Mouse (Mus musculus) hindbrain, postnatal 0 days (tissue): ENCODE measurements at regions not wholly inside any gene's neighbourhood (a gene's known extent, or its start where the extent isn't known, plus 50 kb on each side); places are given as distances from the start of the nearest gene placed in this dataset.

Source experiments
- ATAC-seq: fragments of 200-750 bp; cut with Nextera tagmentation; 2 replicates; pipeline ENCODE4 v1.8.0; 2017; ENCODE audit warnings: mild to moderate bottlenecking, moderate TSS enrichment, moderate library complexity
- DNase-seq: peaks from one replicate; pipeline ENCODE4 v3.0.0-alpha.2; 2015; ENCODE audit warnings: low spot score
- H3K27ac ChIP-seq: fragments of 300-500 bp; sonication (generic); 2 replicates; pipeline ENCODE4 v1.5.1; 2014; ENCODE audit warnings: mild to moderate bottlenecking
- H3K27me3 ChIP-seq: fragments of 300-500 bp; sonication (generic); 2 replicates; pipeline ENCODE4 v1.6.1; 2014; ENCODE audit warnings: low read length, mixed read lengths; ENCODE audit not compliant: insufficient read depth
- H3K36me3 ChIP-seq: fragments of 300-500 bp; sonication (generic); 2 replicates; pipeline ENCODE4 v1.6.1; 2014; ENCODE audit warnings: low read length, mixed read lengths; ENCODE audit not compliant: insufficient read depth
- H3K4me1 ChIP-seq: fragments of 300-500 bp; sonication (generic); 2 replicates; pipeline ENCODE4 v1.6.1; 2014; ENCODE audit warnings: antibody characterized with exemption, low read length, mixed read lengths; ENCODE audit not compliant: insufficient read depth
- H3K4me2 ChIP-seq: fragments of 300-500 bp; sonication (generic); 2 replicates; pipeline ENCODE4 v1.6.1; 2014; ENCODE audit warnings: low read depth, mild to moderate bottlenecking, low read length, moderate library complexity, mixed read lengths
- H3K4me3 ChIP-seq: fragments of 300-500 bp; sonication (generic); 2 replicates; pipeline ENCODE4 v1.5.1; 2014; ENCODE audit warnings: low read length
- H3K9ac ChIP-seq: fragments of 300-500 bp; sonication (generic); replicated peaks from 2 replicates; pipeline ENCODE4 v1.6.1; 2014; ENCODE audit warnings: mild to moderate bottlenecking, low read length, moderate library complexity, mixed read lengths
- H3K9me3 ChIP-seq: fragments of 300-500 bp; sonication (generic); 2 replicates; pipeline ENCODE4 v1.6.1; 2016; ENCODE audit warnings: low read length, mixed read lengths
- CTCF ChIP-seq: IDR thresholded peaks from 2 replicates; pipeline ENCODE4 v1.5.1; 2016; ENCODE audit warnings: antibody characterized with exemption, control low read depth, low read depth
- WGBS: fragments of 180-500 bp; shearing (Covaris S2); extraction: QIAGEN DNeasy Blood & Tissue Kit; methylation state at CpG from one replicate; pipeline ENCODE4 v1.1.7; 2014; 5-methylcytosine and 5-hydroxymethylcytosine counted together

DNA sequence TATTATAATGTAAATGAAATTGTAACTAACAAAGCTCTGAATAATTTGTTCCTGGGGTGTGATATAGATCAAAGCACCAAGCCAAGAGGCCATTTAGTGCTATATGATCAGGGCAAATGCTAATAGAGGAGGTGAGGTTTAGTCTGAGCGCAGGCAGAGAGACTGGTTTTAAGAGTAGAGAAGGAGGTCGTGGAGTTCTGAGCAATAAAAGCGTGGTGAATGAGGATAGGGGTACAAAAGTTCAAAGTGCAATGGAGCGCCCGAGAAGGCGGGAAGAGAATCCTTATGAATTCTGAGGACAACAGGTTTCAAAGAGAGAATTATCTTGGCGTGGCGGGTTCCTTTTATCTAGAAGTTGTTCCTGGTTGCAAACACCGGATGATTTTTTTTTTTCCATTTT, 261.5 kb upstream of the Nrip1 start:
- Histone ChIP-seq H3K36me3 (no peaks in the 10 kb centered on the region), H3K4me3 (no peak overlapping the region), H3K9ac (no peak overlapping the region), H3K27ac (no peak overlapping the region), H3K27me3 (no peaks in the 10 kb centered on the region), H3K9me3 (no peaks in the 10 kb centered on the region), H3K4me1 (no peaks in the 10 kb centered on the region), H3K4me2 (no peak overlapping the region)
- no peak for TF ChIP-seq CTCF
- DNase-seq = no peak
- ATAC-seq = no peak
- 75% methylated on average over 9 of the region's 9 CpGs for WGBS

DNA sequence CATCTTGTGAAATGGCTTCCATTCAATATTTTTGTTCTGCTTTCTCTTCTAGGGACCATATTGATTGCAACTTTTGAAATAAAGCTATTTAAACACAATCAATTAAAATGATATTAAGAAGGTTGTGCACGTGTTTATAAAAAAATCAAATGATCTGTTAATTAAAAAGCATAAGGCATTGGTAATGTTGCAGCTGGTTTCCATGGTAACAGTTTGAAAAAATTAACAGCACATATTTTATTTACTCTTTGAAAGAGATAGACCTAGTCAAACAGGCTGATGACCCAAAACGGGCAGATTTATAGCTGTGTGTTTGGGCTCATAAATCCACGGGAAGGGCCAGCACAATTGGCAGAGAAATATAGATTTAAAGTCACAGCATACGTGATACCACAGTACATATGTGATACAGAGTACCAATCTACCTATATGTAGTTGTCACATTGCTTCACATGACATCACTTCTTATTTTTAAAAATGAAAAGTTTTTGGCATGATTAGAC, 260.6 kb upstream of the Nrip1 start:
- DNase-seq (no peak), ATAC-seq (no peak)
- Histone ChIP-seq H3K4me3 (no peak overlapping the region), H3K9ac (no peak overlapping the region), H3K4me2 (no peak overlapping the region), H3K27ac (no peak overlapping the region), H3K36me3 (no peaks in the 10 kb centered on the region), H3K9me3 (no peaks in the 10 kb centered on the region), H3K4me1 (no peaks in the 10 kb centered on the region), H3K27me3 (no peaks in the 10 kb centered on the region)
- WGBS = 76% methylated on average over 4 of the region's 4 CpGs
- TF ChIP-seq CTCF = no peak

DNA sequence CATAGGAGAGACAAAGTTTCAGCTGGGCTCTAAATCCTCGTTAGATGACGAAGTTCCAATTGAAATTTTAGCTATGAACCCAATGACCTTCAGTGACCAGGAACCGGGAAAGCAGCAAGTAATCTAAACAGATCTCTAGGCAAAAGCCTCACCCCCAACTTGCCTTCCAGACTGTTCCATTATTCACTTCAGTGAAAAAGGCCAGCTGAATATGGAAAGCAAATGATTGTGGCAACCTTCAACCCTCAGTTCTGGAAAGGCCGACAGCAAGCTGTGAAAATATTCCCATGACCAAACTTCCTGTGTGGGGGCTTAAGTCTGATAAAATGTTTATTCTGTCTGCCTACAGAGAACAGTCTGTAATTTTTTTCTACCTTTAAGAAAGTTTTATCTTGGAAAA, 252.5 kb upstream of the Nrip1 start:
- H3K4me2 ChIP-seq = no peak overlapping the region
- no peaks in the 10 kb centered on the region for H3K9me3 ChIP-seq
- ATAC-seq (no peak), DNase-seq (no peak)
- no peak overlapping the region for H3K9ac ChIP-seq
- H3K36me3 ChIP-seq = no peaks in the 10 kb centered on the region
- H3K27me3 ChIP-seq = no peaks in the 10 kb centered on the region
- no peak overlapping the region for H3K27ac ChIP-seq
- no peak overlapping the region for H3K4me3 ChIP-seq
- TF ChIP-seq CTCF = no peak
- H3K4me1 ChIP-seq = no peaks in the 10 kb centered on the region
- WGBS = 71% methylated on average over 4 of the region's 4 CpGs

- TF ChIP-seq CTCF = no peak
- H3K9me3 ChIP-seq = no peaks in the 10 kb centered on the region
- no peak overlapping the region for H3K9ac ChIP-seq
- H3K4me3 ChIP-seq = no peak overlapping the region
- no peak overlapping the region for H3K27ac ChIP-seq
- H3K27me3 ChIP-seq = no peaks in the 10 kb centered on the region
- H3K4me1 ChIP-seq = no peaks in the 10 kb centered on the region
- H3K4me2 ChIP-seq = no peak overlapping the region
- 36% methylated on average over 8 of the region's 8 CpGs for WGBS
- no peaks in the 10 kb centered on the region for H3K36me3 ChIP-seq
- DNase-seq (peak; percentile 42), ATAC-seq (no peak)
Observed at GRCm38 (mm10) chr16:76621715-76622114, 248.1 kb upstream of the Nrip1 start.

DNA sequence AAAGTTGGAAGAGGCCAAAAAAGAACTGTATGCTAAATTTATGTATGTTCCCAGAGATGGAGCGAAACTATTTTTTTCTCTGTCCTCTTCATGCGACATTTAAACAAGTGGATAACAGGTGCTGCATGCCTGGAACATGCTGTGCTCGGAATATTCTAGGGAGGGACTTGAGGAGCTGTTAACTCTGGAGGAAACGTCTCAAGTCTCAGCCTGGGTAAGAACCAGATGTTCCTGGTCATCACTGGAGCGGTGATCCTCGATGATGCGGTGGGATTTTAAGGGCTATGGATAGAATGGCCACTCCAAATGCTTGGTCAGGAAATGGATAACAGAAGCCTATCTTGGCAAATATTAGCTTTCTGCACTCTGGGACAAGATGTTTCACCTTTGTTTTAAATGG, 244.7 kb upstream of the Nrip1 start:
- Histone ChIP-seq H3K9ac (no peak overlapping the region), H3K27ac (no peak overlapping the region), H3K4me1 (no peaks in the 10 kb centered on the region), H3K4me3 (no peak overlapping the region), H3K4me2 (no peak overlapping the region), H3K27me3 (no peaks in the 10 kb centered on the region), H3K36me3 (no peaks in the 10 kb centered on the region), H3K9me3 (no peaks in the 10 kb centered on the region)
- WGBS = 91% methylated on average over 7 of the region's 7 CpGs
- DNase-seq (no peak), ATAC-seq (no peak)
- TF ChIP-seq CTCF = no peak

DNA sequence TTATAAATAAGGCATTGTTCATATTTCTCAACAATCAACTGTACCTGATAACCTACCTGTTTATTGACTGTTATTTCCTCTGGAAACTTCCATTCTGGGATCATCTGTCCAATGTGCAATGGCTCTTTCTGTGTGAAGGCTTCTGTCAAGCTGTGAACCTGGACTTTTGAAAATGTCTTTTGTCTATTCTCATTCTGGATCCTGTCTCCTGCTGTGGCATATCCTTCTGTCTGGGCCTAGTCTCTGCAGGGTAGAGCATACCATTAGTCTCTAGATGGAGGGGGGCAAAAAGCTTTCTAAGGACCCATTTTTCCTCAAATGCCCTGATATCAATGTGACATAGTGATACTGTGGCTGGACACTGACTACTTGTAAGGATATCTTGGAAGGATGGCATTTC, 237.4 kb upstream of the Nrip1 start:
- H3K4me3 ChIP-seq = no peak overlapping the region
- no peak for TF ChIP-seq CTCF
- no peak overlapping the region for H3K9ac ChIP-seq
- ATAC-seq (no peak), DNase-seq (no peak)
- H3K27me3 ChIP-seq = no peaks in the 10 kb centered on the region
- no peaks in the 10 kb centered on the region for H3K9me3 ChIP-seq
- no peak overlapping the region for H3K4me2 ChIP-seq
- no peaks in the 10 kb centered on the region for H3K36me3 ChIP-seq
- no peaks in the 10 kb centered on the region for H3K4me1 ChIP-seq
- no peak overlapping the region for H3K27ac ChIP-seq

DNA sequence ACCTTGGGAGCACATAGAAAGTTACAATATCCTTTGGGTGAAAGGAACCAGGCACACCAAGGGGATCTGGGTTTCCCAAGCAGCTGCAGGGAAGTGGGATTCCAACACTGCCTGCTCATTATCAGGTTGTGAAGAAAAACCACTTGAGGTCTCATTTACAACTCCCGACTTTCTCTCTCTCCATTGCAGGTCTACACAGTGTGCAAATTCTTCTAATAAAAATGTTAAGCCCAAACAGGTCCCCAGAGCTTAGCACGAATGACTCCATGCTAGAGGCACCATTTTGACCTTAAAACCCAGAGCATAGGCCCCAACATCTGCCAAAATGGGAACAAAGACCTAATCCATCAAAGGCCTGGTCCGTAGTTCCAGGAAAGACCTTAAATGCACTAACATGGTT, 231.3 kb upstream of the Nrip1 start:
- ATAC-seq (no peak), DNase-seq (no peak)
- Histone ChIP-seq H3K9ac (no peak overlapping the region), H3K4me2 (no peak overlapping the region), H3K4me3 (no peak overlapping the region), H3K4me1 (no peaks in the 10 kb centered on the region), H3K27me3 (no peaks in the 10 kb centered on the region), H3K9me3 (no peaks in the 10 kb centered on the region), H3K27ac (no peak overlapping the region), H3K36me3 (no peaks in the 10 kb centered on the region)
- TF ChIP-seq CTCF = no peak
- WGBS = 57% methylated on average over 3 of the region's 3 CpGs
